1 mouse cellular context compared by ENCODE assay signal in genomic region chr17:31264372-31264771, GRCm38 (mm10).
TF ChIP-seq lines count a peak whose summit lies in the region.

No protein-coding gene starts in this region.

TF ChIP-seq in ES-E14, 5 proteins besides CTCF, POLR2A, EP300 and RAD21 (continued from another document):
- TF ChIP-seq HCFC1 (IDR thresholded peaks at IDR 0.05; ENCODE audit: borderline replicate concordance, insufficient read depth, low read length) (no peak), ZNF384 (IDR thresholded peaks at IDR 0.05; ENCODE audit: low read depth, low read length) (no peak), MAFK (IDR thresholded peaks at IDR 0.05; ENCODE audit: insufficient read depth, low read depth, low read length) (no peak)
